Mouse (Mus musculus): ENCODE measurements around the gene Slc12a8. TPM values are rescaled to one million over a fixed set of nuclear protein-coding genes. Genes with fewer than 3 reads are reported as not detected.

The Slc12a8 gene
- total RNA-seq, 2 experiments from 2014 or later = 0.92 to 1.3 TPM

DNA sequence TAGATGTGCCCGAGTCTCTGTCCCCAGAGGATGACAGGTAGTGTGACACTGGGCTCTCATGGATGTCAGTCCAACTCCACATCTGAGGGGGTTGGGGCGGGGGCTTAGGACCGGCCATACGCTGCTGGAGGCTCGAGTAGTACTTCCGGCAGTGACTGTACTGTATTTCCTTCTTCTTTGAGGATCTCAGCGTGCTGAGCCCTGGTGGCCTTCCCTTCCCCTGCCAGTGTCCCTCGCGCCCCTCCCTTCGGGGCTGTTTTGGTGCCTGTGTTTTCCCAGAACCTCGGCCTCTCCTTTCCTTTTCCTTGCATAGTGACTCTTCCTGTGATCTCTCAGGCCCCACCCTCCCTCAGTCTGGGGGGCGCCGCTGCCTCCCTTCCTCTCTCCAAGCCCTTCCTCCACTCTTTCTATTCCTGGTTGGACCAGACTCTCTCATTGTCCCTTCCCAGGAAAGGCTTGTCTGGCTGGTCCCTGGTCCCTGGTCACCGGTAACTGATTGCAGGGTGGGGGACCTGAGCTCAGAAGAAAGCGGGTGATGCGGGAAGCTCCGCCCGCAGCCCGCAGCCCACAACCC is 66.8 kb downstream of the Slc12a8 start:
- peak; percentile 73 for DNase-seq

DNA sequence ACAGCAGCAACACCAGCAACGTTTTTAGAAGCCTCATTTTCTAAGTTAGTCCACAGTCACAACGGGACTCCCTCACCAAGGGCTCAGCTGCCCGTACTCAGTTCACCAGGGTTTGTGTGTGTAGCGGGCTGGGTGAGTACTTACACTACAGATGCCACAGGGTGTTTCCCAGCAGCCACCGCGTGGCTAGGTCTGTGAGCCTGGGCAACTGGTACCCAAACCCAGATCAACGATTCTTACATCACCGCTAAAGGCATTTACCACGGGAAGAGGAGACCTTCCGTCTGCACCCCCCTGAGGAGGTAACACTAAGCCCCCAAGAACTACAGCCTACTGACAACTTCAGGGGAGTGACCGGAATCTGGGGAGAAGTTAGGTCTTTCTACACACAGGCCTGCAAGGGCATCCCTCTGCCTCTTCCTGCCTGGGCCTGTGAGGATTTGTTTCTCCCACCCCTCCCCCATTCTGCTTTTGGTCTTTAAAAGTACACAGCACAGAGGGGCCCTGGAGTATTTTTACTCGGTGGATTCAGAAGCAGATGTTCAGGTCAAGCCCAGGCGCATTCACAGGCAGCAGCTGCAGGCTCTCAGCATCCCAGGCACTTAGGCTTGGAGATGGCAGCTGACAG is 67.4 kb downstream of the Slc12a8 start:
- peak; percentile 43 for DNase-seq

DNA sequence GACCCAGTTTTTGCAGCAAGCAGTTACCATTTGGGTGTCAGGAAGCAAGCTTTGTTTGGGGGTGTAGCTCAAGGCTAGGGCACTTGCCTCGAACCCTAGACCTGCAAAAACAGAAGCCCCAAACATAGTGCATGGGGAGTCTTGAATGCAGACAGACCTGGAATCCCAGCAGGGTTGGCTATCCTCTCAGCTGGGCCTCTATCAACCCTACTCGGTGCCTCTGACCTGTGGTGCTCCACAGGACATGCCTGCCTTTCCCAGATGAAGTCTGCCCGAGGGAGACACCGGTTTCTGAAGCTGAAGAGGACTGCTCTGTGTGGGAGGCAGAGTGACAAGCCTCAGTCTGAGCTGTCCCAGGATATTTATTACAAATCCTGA is 67.9 kb downstream of the Slc12a8 start:
- no peak for DNase-seq

DNA sequence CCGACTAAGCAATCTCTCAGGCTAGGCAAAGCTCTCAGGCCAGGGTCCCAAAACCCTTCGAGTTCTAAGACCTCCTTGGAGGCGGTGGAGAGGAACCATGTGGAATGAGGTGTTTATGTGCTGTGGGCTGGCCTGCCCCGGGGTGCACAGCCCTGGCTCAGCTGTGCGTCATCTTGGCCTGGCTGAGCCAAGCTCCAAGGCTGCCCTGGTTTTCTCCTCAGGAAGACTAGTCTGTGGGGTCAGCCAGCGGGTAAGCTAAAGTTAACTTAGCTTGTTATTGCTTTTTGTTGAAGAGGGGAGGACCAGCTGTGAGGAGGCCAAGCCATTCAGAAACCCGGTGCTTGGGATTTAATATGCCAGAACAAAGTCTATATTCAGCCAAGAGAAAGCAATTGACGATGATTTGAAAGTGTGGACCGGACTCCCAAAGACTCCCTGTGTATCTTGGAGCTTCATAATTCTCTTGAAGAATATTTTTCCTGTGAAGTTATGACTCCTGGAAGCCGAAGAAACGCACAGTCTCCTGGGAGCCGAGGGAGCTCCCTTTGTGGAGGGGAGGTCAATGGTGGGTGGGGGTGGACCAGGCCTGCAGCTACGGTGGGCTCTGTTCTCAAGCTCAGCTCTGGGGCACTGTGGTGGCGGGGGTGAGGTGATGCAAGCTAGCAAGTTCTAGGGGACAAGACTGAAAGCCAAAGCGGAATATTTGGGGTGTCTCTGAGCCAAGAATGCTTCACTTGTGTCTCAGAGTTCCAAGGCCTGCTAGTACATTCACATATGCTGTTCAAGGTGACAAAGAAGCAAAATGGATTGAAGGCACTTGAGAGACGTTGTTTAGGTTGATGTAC is 70.4 kb downstream of the Slc12a8 start:
- DNase-seq = peak; percentile 51

DNA sequence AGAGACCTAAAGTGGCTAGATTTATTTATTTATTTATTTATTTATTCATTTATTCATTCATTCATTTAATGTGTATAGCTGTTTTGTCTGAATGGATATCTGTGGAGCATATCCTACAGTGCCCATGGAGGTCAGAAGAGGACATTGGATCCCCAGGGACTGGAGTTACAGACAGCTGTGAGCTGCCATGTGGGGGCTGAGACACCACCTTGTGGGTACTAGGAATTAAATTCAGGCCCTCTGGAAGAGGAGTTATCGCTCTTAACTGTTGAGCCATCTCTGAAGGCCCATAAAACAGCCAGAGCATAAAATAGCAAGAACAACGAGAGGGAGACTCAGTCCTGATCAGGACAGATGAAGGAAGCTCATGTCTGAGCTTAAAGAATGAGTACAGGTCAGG is 71.7 kb downstream of the Slc12a8 start:
- DNase-seq = no peak

DNA sequence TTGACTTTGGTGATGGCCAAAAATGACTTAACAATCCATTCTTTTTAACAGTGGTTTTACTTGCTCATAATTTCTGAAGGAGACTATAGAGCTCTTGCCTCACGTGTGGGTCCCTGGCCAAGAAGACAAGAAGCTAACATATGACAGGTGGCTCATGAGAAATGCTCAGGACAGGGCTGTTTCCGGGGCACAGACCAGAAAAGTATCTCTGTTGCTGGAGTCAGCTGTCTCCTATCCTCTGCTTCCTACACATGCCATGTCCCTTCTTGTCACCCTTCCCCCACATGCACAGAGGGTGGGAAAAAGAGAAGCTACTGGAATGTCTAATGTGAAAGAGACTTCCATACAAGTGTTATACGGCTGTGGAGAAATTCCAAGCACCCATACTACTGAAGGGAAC is 73.3 kb downstream of the Slc12a8 start:
- DNase-seq = no peak

DNA sequence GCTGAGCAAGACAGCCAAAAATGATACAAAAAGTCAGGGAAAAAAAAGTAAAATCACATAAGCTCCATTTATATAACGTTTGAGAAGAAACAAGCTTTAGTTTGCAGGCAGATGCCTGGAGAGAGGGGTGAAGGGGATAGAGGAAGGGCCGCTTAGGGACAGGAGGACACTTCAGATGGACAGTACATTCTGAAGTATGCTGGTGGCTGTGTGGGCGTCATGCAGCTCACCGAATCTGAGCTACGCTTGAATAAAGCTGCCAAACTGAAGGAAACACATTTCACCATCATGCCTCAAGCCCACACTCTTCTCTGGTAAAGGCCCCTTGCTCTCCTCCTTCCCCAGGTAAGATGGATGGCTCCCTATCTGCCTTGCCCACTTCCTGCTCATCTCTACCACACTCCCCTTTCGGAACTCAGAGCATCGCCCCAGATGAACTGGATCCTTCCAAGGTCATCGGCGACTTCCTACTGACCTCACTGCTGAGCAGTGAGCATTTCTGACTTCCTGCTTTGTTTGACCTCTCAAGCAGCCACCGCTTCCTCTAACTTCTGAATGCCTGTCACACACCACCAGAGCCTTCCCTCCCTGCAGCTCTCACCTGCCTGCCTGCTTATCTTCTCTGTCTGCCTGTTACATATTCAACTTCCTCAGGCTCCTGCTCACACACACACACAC is 74.4 kb downstream of the Slc12a8 start:
- no peak for DNase-seq

DNA sequence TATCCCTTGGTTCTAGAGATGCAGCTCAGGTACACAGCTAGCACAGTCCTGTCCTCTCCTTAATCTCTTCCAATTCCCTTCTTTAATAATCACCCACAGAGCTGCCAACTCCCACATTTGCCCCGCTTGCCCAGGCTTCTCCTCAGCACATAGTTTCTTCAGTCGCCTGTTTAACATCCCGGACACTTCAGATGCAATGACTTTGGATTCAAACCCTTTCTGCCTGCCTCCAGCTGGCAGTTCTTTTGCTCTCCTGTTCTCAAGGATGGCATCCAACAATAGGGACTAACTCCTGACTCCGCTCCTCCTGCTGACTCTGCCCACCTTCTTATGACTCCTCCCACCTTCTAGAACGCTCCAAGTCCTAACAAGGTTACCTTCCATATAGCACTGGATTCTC is 75.2 kb downstream of the Slc12a8 start:
- no peak for DNase-seq

DNA sequence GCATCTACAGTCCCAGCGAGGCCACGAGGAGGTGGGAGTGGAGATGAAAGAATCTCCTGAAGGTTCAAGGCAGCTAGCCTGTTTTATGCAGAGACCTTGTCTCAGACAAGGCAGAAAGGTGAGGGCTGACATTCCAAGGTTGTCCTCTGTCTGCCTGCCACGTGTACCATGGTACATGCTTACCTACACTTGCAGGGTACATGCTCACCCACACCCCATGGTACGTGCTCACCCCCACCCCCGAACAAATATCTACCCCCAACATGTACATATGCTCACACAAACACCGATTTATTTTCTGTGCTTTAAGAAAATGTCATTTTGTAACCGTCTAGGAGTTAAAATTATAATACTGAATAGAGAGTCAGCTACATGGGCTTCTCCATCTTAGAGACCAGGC is 76.3 kb downstream of the Slc12a8 start:
- no peak for DNase-seq

DNA sequence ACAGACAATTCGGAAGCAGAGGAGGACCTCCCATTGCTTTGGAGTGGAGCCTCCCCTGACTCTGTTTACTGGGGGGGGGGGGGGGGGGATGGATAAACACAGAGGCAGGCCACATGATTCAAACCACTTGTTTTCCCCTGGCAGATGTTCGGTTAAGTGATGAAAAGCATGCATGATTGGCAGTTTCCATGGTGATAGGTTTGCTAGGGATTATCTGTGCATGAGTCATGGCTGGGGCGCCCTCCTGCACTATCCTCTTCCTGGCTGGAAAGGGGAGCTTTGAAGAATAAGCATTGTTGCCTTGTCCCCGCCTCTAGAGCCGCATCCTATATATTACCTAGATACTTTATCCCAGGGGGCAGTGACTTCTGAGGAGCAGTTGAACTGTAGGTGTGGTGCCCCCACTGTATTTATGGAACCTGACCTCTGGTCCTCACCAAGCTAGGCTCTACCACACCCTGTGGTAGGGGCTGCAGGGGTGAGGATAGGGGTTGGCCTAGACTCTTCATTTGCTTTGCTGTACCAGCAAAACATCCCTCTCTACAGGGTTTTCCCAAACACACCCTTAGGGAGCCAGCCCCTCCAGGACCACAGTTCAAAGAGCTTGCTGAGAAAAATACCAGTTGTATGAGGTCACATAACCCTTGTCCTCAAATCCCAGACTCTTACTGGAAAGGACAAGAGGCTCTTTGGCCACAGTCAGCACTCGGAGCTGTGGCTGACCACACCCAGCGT is 77.1 kb downstream of the Slc12a8 start:
- DNase-seq = peak; percentile 56

DNA sequence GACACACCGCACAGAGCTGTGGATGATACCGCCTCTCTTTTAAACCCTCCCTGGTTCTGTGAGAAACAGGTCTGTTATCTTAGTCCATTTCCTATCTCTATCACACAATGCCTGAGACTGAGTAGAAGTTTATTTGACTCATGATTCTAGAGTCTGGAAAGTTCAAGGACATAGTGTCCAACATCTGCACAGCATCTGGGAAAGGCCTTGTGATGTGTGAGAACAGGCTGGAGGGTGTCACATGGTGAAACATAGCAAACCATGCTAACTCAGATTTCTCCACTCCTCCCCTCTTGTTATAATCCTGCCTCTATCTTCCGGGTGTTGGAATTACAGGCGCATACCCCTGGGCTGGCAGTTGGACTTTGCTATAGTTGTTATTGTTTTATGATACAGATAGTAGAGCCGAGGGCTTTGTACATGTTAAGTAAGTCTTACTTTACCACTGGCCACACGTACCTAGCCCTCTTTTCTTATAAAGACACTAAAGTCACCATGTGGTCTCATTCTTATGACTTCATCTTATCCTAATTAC is 78.2 kb downstream of the Slc12a8 start:
- no peak for DNase-seq

DNA sequence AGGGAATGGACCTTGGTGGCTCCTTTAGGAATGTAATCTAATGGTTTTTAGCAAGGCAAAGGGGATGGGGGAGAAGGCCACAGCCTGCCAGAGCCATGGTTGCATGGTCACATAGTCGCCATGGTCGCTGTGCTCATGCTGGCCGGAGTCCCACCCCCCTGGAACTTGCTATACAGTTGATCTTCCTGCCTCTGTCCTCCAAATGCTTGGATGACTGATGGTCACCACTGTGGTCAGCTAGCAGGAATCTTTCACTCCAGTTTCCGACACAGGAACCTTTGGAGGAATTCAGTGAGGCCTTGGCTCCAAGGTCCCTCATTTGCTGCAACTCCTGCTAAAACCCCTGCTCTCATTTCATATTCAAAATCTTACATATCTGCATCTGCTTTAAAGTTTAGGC is 79.1 kb downstream of the Slc12a8 start:
- DNase-seq = no peak

DNA sequence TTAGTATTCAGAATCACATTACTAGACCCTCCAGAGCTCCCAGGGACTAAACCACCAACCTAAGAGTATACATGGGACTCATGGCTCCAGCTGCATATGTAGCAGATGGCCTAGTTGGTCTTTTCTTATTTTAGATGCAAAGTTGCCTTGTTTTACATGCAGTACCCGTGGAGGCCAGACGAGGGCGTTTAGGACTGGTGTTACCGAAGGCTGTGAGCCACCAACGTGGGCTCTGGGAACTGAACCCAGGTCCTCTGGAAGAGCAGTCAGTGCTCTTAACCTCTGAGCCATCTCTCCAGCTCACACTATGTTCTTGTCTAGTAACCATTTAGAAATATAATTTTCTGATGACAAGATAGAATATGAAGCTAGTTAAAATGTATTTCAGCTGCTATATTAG is 83.1 kb downstream of the Slc12a8 start:
- DNase-seq = peak; percentile 29

DNA sequence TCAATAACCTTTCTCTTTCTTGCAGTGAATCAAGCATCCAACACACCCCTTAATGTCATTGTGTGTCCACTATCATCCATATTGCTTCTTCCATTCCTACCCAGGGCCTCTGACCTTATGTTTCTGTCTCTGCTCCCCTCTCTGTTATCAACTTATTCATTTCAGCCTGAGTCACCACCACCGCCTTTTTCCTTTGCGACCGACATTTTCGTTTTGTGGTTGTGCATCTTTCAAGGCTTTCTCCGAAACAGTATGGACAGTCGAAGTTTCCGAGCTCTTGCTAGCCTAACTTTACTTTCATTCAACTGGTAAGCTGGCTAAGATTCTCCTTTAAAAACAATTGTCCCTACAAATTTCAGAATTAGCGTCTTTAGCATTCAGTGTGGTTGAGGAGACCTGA is 84.2 kb downstream of the Slc12a8 start:
- no peak for DNase-seq

DNA sequence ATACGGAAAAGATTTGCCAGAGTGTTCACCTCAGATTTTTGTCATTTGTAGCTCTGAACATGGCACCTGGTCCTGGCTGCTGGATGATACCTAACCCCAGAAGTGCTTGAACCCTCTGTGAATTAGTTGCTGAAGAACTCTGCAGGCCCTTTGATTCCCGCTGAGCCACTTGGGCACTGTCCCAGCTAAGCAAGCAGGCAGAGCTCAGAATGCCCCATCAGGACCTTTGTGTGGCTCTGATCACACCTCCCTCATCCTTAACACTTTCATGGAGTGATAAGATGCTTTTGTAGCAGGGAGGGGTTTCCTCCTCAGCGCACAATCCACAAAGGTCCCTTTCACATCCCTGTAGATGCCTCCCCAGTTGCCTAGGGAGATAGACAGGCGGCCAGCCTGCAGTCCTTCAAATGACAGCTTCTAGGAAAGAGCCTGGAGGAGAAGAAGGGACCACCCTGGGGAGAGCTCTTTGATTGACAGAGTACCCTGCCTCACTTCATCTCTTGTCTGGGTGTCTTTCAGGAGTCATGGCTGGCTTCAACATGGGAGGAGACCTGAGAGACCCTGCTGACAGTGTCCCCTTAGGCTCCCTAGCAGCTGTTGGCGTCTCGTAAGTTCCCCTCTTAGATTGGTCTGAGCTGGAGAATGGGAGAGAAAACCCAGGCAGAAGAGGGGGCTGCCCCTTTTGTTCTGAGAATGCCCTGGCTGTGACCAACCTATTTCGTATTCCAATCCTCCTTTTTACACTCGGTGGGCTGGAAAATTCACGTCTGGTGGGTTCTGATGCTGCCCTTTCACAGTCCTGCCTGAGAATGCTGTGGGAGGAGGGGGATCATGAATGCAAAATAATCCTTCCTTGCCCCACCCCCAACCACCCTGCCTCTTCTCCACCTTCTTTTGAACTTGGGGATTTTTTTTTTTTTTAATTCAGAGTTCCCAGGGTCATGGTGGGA is 88.8 kb downstream of the Slc12a8 start:
- DNase-seq = no peak

DNA sequence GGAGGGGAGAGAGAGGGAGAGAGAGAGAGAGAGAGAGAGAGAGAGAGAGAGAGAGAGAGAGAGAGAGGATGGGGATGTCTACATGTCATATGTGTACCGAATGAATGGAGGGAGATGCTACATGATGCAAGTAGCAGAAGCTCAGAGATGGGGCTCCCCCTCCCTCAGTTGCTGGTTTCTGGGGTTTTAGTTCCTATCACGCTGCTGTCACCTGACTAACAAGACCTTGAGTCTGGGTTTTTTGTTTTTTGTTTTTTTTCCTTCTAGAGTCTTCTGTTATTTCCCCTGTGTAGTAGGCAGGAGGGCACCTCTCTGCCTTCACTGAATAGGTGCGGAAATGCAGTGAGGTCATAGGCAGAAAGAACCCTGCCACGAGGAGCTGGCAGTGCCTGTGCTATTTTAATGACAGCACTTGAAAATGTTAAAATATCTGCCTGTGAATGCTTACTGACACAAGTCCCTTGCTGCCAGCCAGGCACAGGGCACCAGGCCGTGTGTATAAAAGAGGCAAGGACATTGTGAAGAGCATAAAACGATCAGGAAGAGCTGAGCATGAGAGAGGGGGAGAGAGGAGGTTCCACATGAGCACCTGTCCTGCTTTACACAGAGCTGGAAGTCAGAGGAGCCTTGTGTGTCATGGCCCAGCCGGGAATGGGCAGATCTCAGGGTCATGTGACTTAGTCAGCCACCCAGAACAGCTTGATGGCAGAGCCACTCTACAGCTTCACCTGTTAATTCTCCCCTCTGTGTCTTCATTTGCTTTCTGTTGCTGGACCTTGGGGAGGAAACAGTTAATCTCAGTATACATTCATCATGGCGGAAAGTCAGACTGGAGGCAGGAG is 89.8 kb downstream of the Slc12a8 start:
- peak; percentile 62 for DNase-seq

DNA sequence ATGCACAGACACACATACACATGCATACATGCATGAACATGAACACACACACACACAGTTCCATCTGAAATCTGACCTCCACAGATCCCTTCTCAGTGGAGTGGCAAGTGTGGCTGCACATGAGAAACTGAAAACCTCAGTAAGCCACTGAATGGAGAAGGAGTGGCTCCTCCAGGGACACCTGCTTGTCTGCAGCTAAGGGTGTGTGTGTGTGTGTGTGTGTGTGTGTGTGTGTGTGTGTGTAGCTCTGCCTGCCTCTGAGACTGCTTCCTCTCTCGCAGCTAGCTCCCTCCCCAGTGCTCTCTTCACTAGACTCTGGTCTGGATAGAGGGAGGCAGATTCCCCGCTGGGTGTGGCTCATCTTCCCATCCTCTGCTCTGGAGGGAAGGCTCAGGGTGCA is 92.4 kb downstream of the Slc12a8 start:
- DNase-seq = no peak

DNA sequence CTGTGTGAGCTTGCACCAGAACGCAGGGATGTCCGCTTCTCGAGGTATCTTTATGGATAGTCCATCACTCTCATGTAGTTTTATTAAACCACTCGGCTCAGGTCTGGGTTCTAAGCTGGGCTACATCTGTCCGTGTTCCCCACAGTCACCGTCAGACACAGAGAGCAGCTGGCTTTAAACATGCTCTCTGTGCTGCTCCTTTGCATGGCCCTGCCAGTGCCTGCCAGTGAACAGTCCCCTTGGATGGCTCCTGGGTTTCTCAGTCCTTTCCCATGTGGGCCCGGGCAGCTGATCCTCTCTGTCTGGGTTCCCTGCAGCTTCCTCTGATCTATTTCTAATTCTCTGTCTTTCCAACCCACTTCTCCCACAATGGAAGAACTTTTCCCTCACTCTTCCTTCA is 93.3 kb downstream of the Slc12a8 start:
- DNase-seq = no peak

DNA sequence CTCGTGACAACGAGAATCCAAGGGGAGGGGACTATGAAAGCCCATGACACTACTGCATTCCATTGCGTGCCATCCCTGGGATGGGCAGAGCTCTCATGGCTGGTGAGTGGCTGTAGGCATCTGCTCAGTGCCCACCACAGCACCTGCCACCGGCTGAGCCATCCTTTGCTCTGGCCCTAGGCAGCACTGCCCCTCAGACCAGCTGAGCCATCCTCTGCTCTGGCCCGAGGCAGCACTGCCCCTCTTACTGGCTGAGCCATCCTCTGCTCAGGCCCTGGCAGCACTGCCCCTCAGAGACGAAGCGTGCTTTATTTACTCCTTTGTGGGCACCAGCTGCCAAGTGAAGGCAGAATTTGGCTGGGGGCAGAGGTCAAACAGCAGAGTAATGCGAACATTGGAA is 94.2 kb downstream of the Slc12a8 start:
- DNase-seq = no peak

All from heart, postnatal 4 days (tissue).